Mouse (Mus musculus): ENCODE measurements around the gene Hist1h3e. TPM values are rescaled to one million over a fixed set of nuclear protein-coding genes. Genes with fewer than 3 reads are reported as not detected.
A peak's percentile ranks its signal among the peaks of the same experiment; 100 is the strongest.
"Not testable (repeated sequence)": the region's sequence is repeated elsewhere in the genome, so short reads cannot be mapped to it uniquely, and the experiment has no call there.

The Hist1h3e gene
- total RNA-seq, 2 experiments from 2014 or later, result 98.5 to 398 TPM

DNA sequence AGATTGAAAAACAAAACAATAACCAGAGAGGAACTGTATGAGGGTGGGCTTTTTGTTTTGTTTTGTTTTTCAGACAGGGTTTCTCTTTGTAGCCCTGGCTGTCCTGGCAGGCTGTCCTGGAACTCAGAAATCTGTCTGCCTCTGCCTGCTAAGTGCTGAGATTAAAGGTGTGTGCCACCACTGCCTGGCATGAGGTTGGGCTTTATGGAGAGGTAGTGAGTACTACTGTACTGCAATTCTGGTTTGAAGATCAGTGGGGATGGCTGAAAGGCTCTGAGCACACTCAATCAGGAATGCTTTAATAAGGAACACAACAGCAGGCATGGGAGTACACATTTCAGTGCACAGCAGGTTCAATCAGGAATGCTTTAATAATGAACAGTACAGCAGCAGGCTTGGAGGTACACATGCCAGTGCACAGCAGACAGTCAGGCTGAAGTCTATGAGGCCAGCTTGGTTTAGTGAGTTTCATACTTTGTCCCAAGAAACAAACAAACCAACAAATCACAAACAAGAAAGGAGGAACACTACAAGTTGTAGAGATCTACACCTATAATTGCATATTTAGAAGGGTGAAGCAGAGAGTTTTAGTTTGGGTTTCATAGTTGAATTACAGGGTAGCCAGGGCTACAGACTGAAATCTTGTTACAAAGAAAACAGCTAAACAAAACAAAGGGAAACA lies 21.4 kb upstream of the Hist1h3e start:
- ATAC-seq (replicated peaks; ENCODE audit: poor library complexity), result no peak

DNA sequence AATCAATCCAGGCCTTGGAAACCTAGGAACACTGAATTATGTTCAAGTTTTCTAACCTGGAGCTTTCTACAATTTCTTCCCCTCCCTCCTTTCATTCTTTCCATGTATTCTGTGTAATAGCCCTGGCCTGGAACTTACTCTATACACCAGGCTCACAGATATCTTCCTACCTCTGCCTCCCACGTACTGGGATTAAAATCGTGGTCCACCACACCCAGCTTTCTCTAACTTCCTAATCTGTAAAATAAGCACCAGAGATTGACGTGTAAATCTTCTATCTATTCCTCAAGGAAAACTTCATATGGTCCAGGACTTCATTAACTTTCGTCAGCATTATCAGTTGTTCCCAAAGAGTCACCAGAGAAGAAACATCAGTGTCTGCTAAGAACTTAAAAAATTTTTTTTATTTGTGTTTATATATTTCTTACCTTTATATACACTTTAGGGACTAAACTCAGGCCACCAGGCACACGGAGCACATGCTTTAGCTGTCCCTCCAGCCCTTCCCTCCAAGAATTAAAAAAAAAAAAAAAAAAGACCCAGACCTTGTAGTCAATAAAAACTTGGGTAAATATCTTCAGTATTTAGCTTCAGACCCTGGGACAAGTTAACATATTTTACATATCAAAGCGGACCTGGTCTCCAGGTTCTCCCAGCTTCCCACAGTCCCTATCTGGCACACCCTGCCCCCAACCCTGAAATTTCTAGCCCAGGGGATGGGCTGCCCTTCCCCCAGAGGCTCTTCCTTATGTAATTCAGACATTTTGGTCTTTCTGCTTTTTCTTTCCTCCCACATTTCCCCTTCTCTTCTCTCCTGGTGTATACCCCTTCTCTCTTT lies 20.3 kb upstream of the Hist1h3e start:
- ATAC-seq (replicated peaks; ENCODE audit: poor library complexity), result peak; percentile 2

DNA sequence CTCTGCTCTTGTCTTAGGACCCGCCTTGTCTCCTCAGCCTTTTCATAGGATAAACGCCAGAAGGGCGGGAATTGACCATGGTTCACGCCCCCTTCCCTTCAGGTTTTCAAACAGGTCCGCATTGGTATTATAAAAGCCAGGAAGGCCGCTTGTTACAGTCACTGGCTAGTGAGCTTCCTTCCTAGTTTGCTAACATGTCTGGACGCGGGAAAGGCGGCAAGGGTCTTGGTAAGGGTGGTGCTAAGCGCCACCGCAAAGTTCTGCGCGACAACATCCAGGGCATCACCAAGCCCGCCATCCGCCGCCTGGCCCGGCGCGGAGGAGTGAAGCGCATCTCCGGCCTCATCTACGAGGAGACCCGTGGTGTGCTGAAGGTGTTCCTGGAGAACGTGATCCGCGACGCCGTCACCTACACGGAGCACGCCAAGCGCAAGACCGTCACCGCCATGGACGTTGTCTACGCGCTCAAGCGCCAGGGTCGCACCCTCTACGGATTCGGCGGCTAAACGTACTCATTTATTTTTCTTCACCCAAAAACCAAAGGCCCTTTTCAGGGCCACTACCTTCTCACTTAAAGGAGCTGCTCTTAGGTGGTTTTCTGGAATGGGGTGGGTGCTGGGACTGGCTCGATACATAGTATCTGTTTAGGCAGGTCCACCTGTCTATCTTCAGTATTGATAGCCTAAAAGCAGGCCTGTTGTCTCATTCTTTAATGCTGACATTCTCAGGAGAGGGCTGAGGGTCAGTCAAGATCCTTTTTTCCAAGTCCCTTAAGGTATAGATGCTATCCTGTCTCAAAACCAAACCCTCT lies 19.4 kb upstream of the Hist1h3e start, which contains the start of gene Hist1h4d:
Gene Hist1h4d (plus strand): TSS at position 191 of the 811 bp plus-strand sequence.
- ATAC-seq (replicated peaks; ENCODE audit: poor library complexity), result peak; percentile 69

DNA sequence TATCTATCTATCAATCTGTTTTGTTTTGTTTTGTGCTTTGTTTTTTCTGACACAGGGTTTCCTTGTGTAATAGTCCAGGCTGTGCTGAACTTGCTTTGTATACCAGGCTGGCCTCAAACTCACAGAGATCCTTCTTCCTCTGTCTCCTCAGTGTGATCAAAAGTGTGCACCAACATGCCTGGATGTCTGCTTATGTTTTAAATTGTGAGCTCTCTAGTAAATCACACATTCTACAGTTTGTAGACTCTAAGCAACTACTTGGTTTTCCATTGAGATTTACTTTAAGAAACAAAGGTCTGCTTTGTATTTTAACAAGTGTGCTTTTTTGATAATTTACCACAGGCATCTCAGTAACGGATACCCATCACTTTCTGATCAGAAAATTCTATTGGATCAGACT lies 15.7 kb upstream of the Hist1h3e start:
- no peak for ATAC-seq (replicated peaks; ENCODE audit: poor library complexity)

DNA sequence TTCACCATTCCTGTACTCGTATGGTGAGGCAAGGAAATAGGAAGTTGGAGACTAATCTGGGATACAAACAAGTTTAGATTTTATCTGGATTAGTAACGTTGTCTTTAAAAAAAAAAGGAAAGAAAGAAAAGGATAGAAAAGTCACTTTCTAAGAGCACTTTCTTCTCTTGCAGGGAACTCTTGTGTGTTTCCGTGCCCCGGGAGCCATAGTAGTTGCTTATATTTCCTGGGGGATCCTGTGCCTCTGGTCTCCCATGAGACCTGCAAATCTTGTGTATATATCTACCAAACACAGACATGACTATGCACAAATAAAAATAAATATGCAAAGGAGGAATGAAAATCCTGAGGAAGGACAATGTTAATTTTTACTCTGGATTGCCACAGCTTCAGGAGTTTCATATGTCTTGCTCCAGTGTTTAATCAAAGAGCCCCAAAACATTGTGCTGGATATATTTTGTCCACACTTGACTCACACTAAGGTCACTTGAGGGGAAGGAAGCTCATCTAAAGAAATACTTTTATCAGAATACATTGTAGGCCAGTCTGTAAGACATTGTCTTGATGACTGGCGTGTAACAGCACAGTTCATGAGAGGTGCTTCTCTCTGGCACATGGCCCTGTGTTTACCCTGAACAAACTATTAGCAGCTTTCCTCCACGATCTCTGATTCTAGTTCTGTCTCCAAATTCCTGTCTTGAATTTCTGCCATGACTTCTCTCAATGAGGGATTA lies 14.9 kb upstream of the Hist1h3e start:
- no peak for ATAC-seq (replicated peaks; ENCODE audit: poor library complexity)

DNA sequence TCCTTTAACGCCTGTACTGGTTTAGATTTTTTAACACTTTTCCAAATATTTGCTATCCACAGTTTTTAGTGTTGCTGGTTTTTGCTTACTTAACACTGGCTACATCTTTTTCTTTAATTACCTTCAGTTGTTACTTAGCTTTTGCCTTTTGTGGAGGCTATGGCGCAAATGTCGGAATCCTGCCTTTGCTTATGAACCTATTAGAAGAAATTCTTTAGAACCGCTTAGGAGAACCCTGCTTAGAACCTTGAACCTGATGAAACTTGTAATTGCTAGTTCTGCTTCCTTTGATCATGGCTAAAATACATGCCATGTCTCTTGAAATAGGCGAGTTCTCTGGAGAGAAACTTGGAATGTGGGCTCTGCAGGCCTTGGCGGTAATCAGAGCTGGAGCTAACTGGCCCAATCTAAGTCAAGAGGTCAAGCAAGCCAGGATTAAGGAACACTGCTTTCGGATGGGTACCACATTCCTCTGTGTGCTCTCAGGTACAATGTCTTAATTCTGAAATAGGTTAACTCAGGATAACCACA lies 14.2 kb upstream of the Hist1h3e start:
- no peak for ATAC-seq (replicated peaks; ENCODE audit: poor library complexity)

DNA sequence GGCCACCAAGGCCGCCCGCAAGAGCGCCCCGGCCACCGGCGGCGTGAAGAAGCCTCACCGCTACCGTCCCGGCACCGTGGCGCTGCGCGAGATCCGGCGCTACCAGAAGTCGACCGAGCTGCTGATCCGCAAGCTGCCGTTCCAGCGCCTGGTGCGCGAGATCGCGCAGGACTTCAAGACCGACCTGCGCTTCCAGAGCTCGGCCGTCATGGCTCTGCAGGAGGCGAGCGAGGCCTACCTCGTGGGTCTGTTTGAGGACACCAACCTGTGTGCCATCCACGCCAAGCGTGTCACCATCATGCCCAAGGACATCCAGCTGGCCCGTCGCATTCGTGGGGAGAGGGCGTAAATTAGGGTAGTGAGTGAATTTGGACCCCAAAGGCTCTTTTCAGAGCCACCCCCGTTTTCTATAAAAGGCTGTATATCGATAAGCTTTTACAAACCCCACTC lies 13.7 kb upstream of the Hist1h3e start:
- not testable (repeated sequence) for ATAC-seq (replicated peaks; ENCODE audit: poor library complexity)

DNA sequence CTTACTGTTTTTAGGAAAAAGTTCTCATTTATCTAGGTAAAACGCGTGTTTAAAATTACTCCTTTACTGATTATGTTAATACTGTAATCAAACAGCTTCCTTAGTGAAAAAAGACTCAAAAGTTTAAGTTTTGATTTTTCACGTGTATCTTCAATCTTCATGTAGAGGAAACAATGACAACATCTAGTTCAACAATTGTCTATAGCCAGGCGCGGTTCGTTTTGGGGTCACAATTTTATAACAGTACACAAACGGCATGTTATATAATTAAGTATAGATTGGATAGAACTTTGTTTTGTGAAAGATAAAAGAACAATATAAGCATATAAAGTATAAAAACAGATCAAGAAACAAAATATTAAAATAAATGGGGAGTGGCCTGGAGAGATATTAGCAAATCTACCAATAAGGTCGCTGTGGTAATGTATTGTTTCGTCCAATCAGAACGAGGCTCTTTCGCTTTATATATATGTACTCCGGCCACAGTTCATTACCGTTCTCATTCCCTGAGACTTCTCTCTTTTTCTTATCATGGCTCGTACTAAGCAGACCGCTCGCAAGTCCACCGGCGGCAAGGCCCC lies 13.2 kb upstream of the Hist1h3e start, which contains the start of gene Hist1h3d:
Gene Hist1h3d (plus strand): TSS at position 493 of the 581 bp plus-strand sequence.
- peak; percentile 38 for ATAC-seq (replicated peaks; ENCODE audit: poor library complexity)

DNA sequence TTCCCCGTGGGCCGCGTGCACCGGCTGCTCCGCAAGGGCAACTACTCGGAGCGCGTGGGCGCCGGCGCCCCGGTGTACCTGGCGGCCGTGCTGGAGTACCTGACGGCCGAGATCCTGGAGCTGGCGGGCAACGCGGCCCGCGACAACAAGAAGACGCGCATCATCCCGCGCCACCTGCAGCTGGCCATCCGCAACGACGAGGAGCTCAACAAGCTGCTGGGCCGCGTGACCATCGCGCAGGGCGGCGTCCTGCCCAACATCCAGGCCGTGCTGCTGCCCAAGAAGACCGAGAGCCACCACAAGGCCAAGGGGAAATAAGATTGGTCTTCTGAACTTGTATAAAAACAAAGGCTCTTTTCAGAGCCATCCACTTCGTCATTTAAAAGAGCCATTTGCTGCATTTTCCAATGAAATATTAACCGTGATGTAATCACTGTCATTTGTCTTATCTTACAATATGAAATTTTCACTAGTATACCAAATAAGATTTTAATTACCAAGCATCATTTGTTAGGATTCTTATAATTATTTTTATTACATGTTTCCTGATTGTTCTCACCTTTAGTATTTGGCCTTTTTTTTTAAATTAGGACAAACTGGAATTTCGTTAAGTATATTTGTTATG lies 12.5 kb upstream of the Hist1h3e start:
- not testable (repeated sequence) for ATAC-seq (replicated peaks; ENCODE audit: poor library complexity)

DNA sequence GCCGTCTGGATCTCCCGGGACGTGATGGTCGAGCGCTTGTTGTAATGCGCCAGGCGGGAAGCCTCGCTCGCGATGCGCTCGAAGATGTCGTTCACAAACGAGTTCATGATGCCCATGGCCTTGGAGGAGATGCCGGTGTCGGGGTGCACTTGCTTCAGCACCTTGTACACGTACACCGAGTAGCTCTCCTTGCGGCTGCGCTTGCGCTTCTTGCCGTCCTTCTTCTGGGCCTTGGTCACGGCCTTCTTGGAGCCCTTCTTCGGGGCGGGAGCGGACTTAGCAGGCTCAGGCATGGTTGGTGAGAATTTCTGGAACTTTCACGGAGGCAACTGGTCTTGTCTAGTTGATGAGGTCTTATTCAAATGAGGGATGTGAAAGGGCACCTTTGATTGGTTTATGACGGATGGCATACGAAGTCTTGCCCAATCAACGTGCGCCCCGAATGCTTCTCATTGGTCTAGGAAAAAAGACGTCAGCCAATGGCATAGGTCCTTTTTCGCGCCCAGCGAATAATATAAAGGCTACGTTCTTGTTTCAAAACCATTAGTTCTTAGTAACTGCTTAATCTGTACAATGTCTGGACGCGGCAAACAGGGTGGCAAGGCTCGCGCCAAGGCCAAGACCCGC lies 11.8 kb upstream of the Hist1h3e start, which contains the start of the genes Hist1h2bf and Hist1h2ad:
Gene Hist1h2bf (minus strand): TSS at position 299 of the 627 bp plus-strand sequence.
Gene Hist1h2ad (plus strand): TSS at position 484 of the 627 bp plus-strand sequence.
- ATAC-seq (replicated peaks; ENCODE audit: poor library complexity), result peak; percentile 67

DNA sequence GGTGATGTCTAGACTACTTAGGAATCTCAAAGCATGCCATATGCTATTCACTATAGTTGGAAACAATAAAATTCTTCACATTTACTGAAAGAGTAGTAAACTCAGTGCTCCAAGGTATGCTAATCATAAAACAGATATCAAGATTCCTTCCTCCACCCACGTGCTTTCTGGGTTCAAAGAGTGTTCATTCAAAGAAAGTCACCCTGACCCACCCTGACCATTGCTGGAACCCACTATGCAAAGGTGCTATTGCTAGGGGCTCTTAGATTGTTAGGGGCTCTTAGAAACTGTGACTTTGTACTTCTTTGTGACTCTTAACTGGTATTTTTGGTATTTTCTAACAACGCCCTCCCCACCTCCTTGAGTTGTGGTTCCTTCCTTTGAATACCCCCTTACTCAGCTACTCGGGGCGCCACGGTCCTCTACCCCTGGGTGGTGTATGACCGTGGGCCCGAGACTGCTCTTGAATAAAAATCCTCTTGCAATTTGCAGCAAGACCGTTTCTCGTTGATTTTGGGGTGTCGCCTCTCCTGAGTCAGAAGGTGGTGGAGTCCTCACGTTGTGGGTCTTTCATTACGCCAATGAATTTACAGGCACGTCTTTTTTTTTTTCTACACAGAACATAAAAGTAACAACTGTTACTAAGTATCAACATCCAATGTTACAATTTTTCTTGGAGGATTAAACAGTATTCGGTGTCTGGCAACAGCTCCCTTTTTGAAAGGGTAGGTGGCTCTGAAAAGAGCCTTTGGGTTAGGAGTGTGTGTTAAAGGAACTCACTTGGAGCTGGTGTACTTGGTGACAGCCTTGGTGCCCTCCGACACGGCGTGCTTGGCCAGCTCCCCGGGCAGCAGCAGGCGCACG lies 11.1 kb upstream of the Hist1h3e start:
- ATAC-seq (replicated peaks; ENCODE audit: poor library complexity), result not testable (repeated sequence)

DNA sequence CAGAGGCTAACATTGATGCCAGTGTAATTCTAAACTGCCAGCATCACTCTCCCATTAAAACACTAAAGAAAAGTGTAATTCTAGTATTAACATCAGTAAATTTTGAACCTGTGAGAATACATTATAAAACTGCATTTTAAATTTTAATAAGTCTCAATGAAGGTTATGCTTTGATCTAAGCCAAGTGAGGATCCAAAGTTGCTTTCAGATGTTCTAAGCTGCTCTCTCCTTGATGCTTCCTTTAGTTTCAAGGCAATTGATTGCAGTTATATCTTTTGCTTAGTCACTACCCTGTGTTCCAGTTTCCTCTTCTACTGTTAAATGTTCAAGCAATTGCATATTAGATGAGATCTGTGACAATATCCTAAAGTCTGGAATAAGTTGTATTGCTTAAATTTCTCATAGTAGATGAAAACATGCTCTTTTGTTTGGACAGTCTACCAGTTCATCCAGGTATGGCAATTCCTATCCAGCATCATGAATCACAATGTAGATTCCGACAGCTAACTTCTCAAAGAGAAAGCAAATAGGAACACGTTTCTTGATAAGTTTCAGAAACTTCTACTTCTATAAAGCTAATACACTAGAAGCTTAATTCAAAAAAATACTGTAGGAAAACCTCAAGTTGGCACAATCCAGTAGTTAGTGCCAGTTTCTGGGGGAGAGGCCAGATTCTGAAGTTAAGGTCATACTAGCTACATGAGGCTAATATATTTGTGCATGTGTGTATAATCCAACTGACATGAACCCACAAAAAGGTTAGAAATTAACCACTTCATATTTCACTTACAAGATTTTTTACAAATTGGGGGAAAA lies 10.3 kb upstream of the Hist1h3e start:
- ATAC-seq (replicated peaks; ENCODE audit: poor library complexity), result no peak

DNA sequence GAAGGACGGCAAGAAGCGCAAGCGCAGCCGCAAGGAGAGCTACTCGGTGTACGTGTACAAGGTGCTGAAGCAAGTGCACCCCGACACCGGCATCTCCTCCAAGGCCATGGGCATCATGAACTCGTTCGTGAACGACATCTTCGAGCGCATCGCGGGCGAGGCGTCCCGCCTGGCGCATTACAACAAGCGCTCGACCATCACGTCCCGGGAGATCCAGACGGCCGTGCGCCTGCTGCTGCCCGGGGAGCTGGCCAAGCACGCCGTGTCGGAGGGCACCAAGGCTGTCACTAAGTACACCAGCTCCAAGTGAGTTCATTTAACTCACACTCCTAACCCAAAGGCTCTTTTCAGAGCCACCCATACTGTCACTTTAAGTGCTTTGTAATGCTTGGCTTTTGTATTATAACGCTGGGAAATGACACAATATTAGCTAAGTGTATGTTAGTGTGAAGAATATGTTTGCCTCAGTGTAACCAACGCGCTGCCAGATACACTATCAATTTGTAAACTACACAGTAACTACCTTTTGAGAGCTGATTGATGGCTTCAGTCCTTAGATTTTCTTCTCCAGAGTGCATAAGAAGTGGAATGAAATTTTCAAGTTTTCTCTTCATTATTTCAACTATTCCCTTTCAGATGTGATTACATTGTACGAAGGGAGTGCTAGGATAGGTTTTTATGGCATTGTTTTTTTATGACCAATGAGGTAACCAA lies 9.5 kb upstream of the Hist1h3e start:
- ATAC-seq (replicated peaks; ENCODE audit: poor library complexity), result peak; percentile 23

DNA sequence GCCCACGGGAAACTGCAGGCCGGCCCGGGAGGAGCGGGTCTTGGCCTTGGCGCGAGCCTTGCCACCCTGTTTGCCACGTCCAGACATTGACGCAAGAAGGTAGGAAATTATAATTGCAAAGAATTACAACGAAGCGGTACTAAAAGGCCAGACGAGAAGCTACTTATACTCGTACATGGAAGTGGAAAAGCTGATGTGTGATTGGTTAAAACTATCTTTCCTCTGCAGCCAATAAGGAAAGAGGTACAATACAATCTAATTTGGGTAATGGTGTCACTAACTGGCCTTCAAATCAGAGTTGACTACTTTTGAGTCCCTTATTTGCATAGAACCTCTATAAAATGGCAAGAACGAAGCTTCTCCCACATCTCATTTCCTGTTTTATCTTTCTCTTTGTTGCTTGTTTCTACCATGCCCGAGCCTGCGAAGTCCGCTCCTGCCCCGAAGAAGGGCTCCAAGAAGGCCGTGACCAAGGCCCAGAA lies 8.9 kb upstream of the Hist1h3e start, which contains the start of the genes Hist1h2ae and Hist1h2bg:
Gene Hist1h2ae (minus strand): TSS at position 199 of the 482 bp plus-strand sequence.
Gene Hist1h2bg (plus strand): TSS at position 375 of the 482 bp plus-strand sequence.
- ATAC-seq (replicated peaks; ENCODE audit: poor library complexity), result peak; percentile 72

DNA sequence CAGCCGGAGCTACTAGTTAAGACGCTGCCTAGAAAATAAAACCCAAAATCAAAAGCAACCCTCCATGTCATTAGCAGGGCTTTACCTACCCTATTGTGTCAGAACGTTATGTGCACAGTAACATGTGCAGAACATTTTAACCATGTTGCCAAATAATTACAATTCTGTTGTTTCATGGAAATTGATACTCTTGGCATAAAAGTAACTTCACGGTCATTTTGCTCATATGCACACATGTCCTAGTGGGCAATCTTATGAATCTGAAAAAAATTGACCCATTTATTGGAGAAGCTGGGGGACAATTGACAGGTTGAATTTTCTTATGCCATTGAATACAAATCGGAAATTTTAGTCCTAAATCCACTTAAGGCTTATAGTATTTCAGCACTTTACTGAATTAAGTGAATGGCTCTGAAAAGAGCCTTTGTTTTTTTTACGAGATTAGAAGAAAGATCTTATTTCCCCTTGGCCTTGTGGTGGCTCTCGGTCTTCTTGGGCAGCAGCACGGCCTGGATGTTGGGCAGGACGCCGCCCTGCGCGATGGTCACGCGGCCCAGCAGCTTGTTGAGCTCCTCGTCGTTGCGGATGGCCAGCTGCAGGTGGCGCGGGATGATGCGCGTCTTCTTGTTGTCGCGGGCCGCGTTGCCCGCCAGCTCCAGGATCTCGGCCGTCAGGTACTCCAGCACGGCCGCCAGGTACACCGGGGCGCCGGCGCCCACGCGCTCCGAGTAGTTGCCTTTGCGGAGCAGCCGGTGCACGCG lies 8.3 kb upstream of the Hist1h3e start:
- not testable (repeated sequence) for ATAC-seq (replicated peaks; ENCODE audit: poor library complexity)
